Mouse (Mus musculus) liver, postnatal 0 days (tissue): Measurements from ENCODE around the gene Tnrc6a.
A peak's percentile ranks its signal among the peaks of the same experiment; 100 is the strongest.

Experiments used
- CTCF ChIP-seq: sonication (generic); IDR thresholded peaks from 2 replicates; pipeline ENCODE4 v1.5.1; 2016; ENCODE audit warnings: antibody characterized with exemption, low read depth
- EP300 ChIP-seq: IDR thresholded peaks from 2 replicates; pipeline ENCODE4 v1.6.1; 2016; ENCODE audit warnings: antibody characterized with exemption, low read depth, mild to moderate bottlenecking

GRCm38 (mm10) chr7:123205261-123205660 lies 81.6 kb downstream of the Tnrc6a start:
- TF ChIP-seq CTCF (peak; percentile 72), EP300 (no peak)
